Mouse (Mus musculus): Measurements from ENCODE around the gene Serbp1. TPM values are rescaled to one million over a fixed set of nuclear protein-coding genes. Genes with fewer than 3 reads are reported as not detected.

The Serbp1 gene
- polyA plus RNA-seq, 1 experiment from 2014 or later: 295 TPM

- 71% methylated on average over 10 of the region's 10 CpGs for WGBS
- ATAC-seq (ENCODE audit: insufficient read depth, low FRiP score): no peak
Measured at GRCm38 (mm10) chr6:67303210-67303609, 65.2 kb downstream of the Serbp1 start.

GRCm38 (mm10) chr6:67308994-67309393, 71.0 kb downstream of the Serbp1 start:
- Histone ChIP-seq H3K9me3 (replicated peaks; ENCODE audit: control insufficient read depth, low read length) (no peaks in the 10 kb centered on the region), H3K27ac (ENCODE audit: low read length) (no peak overlapping the region), H3K4me2 (ENCODE audit: low read depth, low read length) (no peak overlapping the region), H3K27me3 (ENCODE audit: control insufficient read depth, insufficient read depth, low read length) (no peaks in the 10 kb centered on the region), H3K4me1 (ENCODE audit: control insufficient read depth, insufficient read depth, low read length) (no peaks in the 10 kb centered on the region), H3K4me3 (replicated peaks; ENCODE audit: low read length) (no peak overlapping the region), H3K36me3 (ENCODE audit: control insufficient read depth, insufficient read depth, low read length) (no peaks in the 10 kb centered on the region), H3K9ac (ENCODE audit: low read length) (no peak overlapping the region)
- 80% methylated on average over 3 of the region's 3 CpGs for whole genome bisulfite sequencing
- ATAC-seq (ENCODE audit: insufficient read depth, low FRiP score): no peak

More at GRCm38 (mm10) chr6:67303210-67303609, 65.2 kb downstream of the Serbp1 start:
- no peaks in the 10 kb centered on the region for H3K9me3 ChIP-seq (replicated peaks; ENCODE audit: control insufficient read depth, low read length)
- no peak overlapping the region for H3K4me2 ChIP-seq (ENCODE audit: low read depth, low read length)
- no peaks in the 10 kb centered on the region for H3K27me3 ChIP-seq (ENCODE audit: control insufficient read depth, insufficient read depth, low read length)
- peak overlapping the region; percentile 82 for H3K27ac ChIP-seq (ENCODE audit: low read length)
- no peak overlapping the region for H3K9ac ChIP-seq (ENCODE audit: low read length)
- no peaks in the 10 kb centered on the region for H3K36me3 ChIP-seq (ENCODE audit: control insufficient read depth, insufficient read depth, low read length)
- H3K4me1 ChIP-seq (ENCODE audit: control insufficient read depth, insufficient read depth, low read length): peaks cover 12% of the 10 kb centered on the region; the same call in 1 of the 2 replicates
- no peak overlapping the region for H3K4me3 ChIP-seq (replicated peaks; ENCODE audit: low read length)

- H3K4me1 ChIP-seq (ENCODE audit: control insufficient read depth, insufficient read depth, low read length): no peaks in the 10 kb centered on the region
- H3K27ac ChIP-seq (ENCODE audit: low read length): no peak overlapping the region
- no peak overlapping the region for H3K4me3 ChIP-seq (replicated peaks; ENCODE audit: low read length)
- no peak for ATAC-seq (ENCODE audit: insufficient read depth, low FRiP score)
- no peaks in the 10 kb centered on the region for H3K27me3 ChIP-seq (ENCODE audit: control insufficient read depth, insufficient read depth, low read length)
- H3K4me2 ChIP-seq (ENCODE audit: low read depth, low read length): no peak overlapping the region
- no peaks in the 10 kb centered on the region for H3K36me3 ChIP-seq (ENCODE audit: control insufficient read depth, insufficient read depth, low read length)
- WGBS: 83% methylated on average over 3 of the region's 3 CpGs
- H3K9ac ChIP-seq (ENCODE audit: low read length): no peak overlapping the region
- H3K9me3 ChIP-seq (replicated peaks; ENCODE audit: control insufficient read depth, low read length): no peaks in the 10 kb centered on the region
Measured at GRCm38 (mm10) chr6:67309752-67310151, 71.8 kb downstream of the Serbp1 start.

GRCm38 (mm10) chr6:67314697-67315096, 76.7 kb downstream of the Serbp1 start:
- H3K36me3 ChIP-seq (ENCODE audit: control insufficient read depth, insufficient read depth, low read length): no peaks in the 10 kb centered on the region
- WGBS: 58% methylated on average over 1 of the region's 1 CpGs
- H3K9ac ChIP-seq (ENCODE audit: low read length): no peak overlapping the region
- no peak overlapping the region for H3K4me3 ChIP-seq (replicated peaks; ENCODE audit: low read length)
- H3K9me3 ChIP-seq (replicated peaks; ENCODE audit: control insufficient read depth, low read length): no peaks in the 10 kb centered on the region
- 0 out of 2 replicates have a peak, but pooled peaks cover 3% of the 10 kb centered on the region for H3K4me1 ChIP-seq (ENCODE audit: control insufficient read depth, insufficient read depth, low read length)
- no peak overlapping the region for H3K27ac ChIP-seq (ENCODE audit: low read length)
- ATAC-seq (ENCODE audit: insufficient read depth, low FRiP score): no peak
- no peaks in the 10 kb centered on the region for H3K27me3 ChIP-seq (ENCODE audit: control insufficient read depth, insufficient read depth, low read length)
- H3K4me2 ChIP-seq (ENCODE audit: low read depth, low read length): no peak overlapping the region

- H3K27ac ChIP-seq (ENCODE audit: low read length): no peak overlapping the region
- H3K36me3 ChIP-seq (ENCODE audit: control insufficient read depth, insufficient read depth, low read length): no peaks in the 10 kb centered on the region
- H3K4me1 ChIP-seq (ENCODE audit: control insufficient read depth, insufficient read depth, low read length): 0 out of 2 replicates have a peak, but pooled peaks cover 3% of the 10 kb centered on the region
- no peak for ATAC-seq (ENCODE audit: insufficient read depth, low FRiP score)
- H3K4me2 ChIP-seq (ENCODE audit: low read depth, low read length): no peak overlapping the region
- H3K9me3 ChIP-seq (replicated peaks; ENCODE audit: control insufficient read depth, low read length): no peaks in the 10 kb centered on the region
- no peak overlapping the region for H3K4me3 ChIP-seq (replicated peaks; ENCODE audit: low read length)
- WGBS: 49% methylated on average over 5 of the region's 5 CpGs
- no peaks in the 10 kb centered on the region for H3K27me3 ChIP-seq (ENCODE audit: control insufficient read depth, insufficient read depth, low read length)
- H3K9ac ChIP-seq (ENCODE audit: low read length): no peak overlapping the region
Measured at GRCm38 (mm10) chr6:67317068-67317467, 79.1 kb downstream of the Serbp1 start.

- Histone ChIP-seq H3K4me3 (replicated peaks; ENCODE audit: low read length) (no peak overlapping the region), H3K4me1 (ENCODE audit: control insufficient read depth, insufficient read depth, low read length) (0 out of 2 replicates have a peak, but pooled peaks cover 3% of the 10 kb centered on the region), H3K9ac (ENCODE audit: low read length) (no peak overlapping the region), H3K36me3 (ENCODE audit: control insufficient read depth, insufficient read depth, low read length) (no peaks in the 10 kb centered on the region), H3K27ac (ENCODE audit: low read length) (no peak overlapping the region), H3K9me3 (replicated peaks; ENCODE audit: control insufficient read depth, low read length) (no peaks in the 10 kb centered on the region), H3K27me3 (ENCODE audit: control insufficient read depth, insufficient read depth, low read length) (no peaks in the 10 kb centered on the region), H3K4me2 (ENCODE audit: low read depth, low read length) (no peak overlapping the region)
- no peak for ATAC-seq (ENCODE audit: insufficient read depth, low FRiP score)
- WGBS: 70% methylated on average over 8 of the region's 8 CpGs
Measured at GRCm38 (mm10) chr6:67317827-67318338, 79.9 kb downstream of the Serbp1 start.

GRCm38 (mm10) chr6:67318451-67318850, 80.5 kb downstream of the Serbp1 start:
- Histone ChIP-seq H3K9ac (ENCODE audit: low read length) (no peak overlapping the region), H3K36me3 (ENCODE audit: control insufficient read depth, insufficient read depth, low read length) (no peaks in the 10 kb centered on the region), H3K9me3 (replicated peaks; ENCODE audit: control insufficient read depth, low read length) (no peaks in the 10 kb centered on the region), H3K27ac (ENCODE audit: low read length) (no peak overlapping the region), H3K4me1 (ENCODE audit: control insufficient read depth, insufficient read depth, low read length) (0 out of 2 replicates have a peak, but pooled peaks cover 3% of the 10 kb centered on the region), H3K4me3 (replicated peaks; ENCODE audit: low read length) (no peak overlapping the region), H3K4me2 (ENCODE audit: low read depth, low read length) (no peak overlapping the region), H3K27me3 (ENCODE audit: control insufficient read depth, insufficient read depth, low read length) (no peaks in the 10 kb centered on the region)
- peak; percentile 50; the same call in 1 of the 2 replicates for ATAC-seq (ENCODE audit: insufficient read depth, low FRiP score)
- WGBS: 20% methylated on average over 10 of the region's 10 CpGs

GRCm38 (mm10) chr6:67323788-67324187, 85.8 kb downstream of the Serbp1 start:
- H3K4me2 ChIP-seq (ENCODE audit: low read depth, low read length): no peak overlapping the region
- ATAC-seq (ENCODE audit: insufficient read depth, low FRiP score): no peak
- no peak overlapping the region for H3K27ac ChIP-seq (ENCODE audit: low read length)
- no peaks in the 10 kb centered on the region for H3K27me3 ChIP-seq (ENCODE audit: control insufficient read depth, insufficient read depth, low read length)
- H3K4me3 ChIP-seq (replicated peaks; ENCODE audit: low read length): no peak overlapping the region
- no peaks in the 10 kb centered on the region for H3K9me3 ChIP-seq (replicated peaks; ENCODE audit: control insufficient read depth, low read length)
- no peaks in the 10 kb centered on the region for H3K36me3 ChIP-seq (ENCODE audit: control insufficient read depth, insufficient read depth, low read length)
- no peak overlapping the region for H3K9ac ChIP-seq (ENCODE audit: low read length)
- 76% methylated on average over 3 of the region's 3 CpGs for WGBS
- H3K4me1 ChIP-seq (ENCODE audit: control insufficient read depth, insufficient read depth, low read length): no peaks in the 10 kb centered on the region

GRCm38 (mm10) chr6:67337943-67338342, 100.0 kb downstream of the Serbp1 start:
- no peak overlapping the region for H3K4me3 ChIP-seq (replicated peaks; ENCODE audit: low read length)
- no peaks in the 10 kb centered on the region for H3K27me3 ChIP-seq (ENCODE audit: control insufficient read depth, insufficient read depth, low read length)
- ATAC-seq (ENCODE audit: insufficient read depth, low FRiP score): no peak
- H3K4me1 ChIP-seq (ENCODE audit: control insufficient read depth, insufficient read depth, low read length): no peaks in the 10 kb centered on the region
- no peak overlapping the region for H3K4me2 ChIP-seq (ENCODE audit: low read depth, low read length)
- H3K9ac ChIP-seq (ENCODE audit: low read length): no peak overlapping the region
- H3K36me3 ChIP-seq (ENCODE audit: control insufficient read depth, insufficient read depth, low read length): no peaks in the 10 kb centered on the region
- H3K9me3 ChIP-seq (replicated peaks; ENCODE audit: control insufficient read depth, low read length): no peaks in the 10 kb centered on the region
- H3K27ac ChIP-seq (ENCODE audit: low read length): no peak overlapping the region
